Mouse (Mus musculus) splenic B cell, adult 2 months (primary cell): Measurements from ENCODE around the gene Fam120a.

Source experiments
- DNase-seq: peaks from one replicate; pipeline ENCODE4 v3.0.0-alpha.2; 2011; ENCODE audit warnings: low read depth, low spot score
- H3K27me3 ChIP-seq: 2 replicates; pipeline ENCODE4 v1.6.1; 2012; ENCODE audit warnings: mild to moderate bottlenecking, low read length, moderate library complexity, mixed read lengths; ENCODE audit not compliant: control insufficient read depth, poor library complexity, insufficient read depth, severe bottlenecking
- H3K36me3 ChIP-seq: 2 replicates; pipeline ENCODE4 v1.6.1; 2012; ENCODE audit warnings: mild to moderate bottlenecking, low read length, moderate library complexity, mixed read lengths; ENCODE audit not compliant: control insufficient read depth, poor library complexity, insufficient read depth, severe bottlenecking

Fam120a gene

DNA sequence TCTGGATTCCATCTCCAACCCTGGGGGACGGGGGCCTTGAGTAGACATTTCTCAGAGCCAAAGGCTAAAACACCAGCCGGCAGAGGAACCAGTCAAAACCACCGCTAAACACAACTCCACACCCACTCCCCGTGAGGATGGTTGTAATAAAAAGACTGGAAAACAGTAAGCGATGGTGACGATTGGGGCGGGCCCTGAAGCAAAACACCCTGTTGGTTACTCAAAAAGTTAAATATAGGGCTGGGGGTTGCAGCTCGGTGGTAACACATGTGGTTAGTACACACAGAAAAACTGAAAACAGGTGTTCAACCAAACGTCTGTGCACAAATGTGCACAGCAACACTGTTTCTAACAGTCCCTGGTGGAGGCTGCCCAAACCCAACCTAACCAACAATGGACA, 104.3 kb downstream of the Fam120a start:
- no peak for DNase-seq
- Histone ChIP-seq H3K27me3 (no peaks in the 10 kb centered on the region), H3K36me3 (no peaks in the 10 kb centered on the region)

DNA sequence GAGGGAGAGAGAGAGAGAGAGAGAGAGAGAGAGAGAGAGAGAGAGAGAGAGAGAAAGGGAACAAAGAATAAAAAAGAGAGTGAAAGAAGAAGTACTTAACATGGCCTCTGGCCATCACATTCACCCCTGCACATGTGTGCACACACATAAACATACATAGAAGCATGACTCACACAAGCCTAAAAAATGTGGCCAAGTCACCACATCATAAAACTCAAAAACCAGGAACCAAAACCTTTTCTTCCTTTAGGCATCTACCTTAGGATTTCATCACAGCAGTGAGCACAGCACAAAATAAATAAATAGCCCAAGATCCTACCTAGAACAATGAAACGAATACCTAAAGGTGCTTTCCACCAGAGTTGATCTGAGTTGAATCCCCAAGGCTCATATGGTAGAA, 105.9 kb downstream of the Fam120a start:
- Histone ChIP-seq H3K27me3 (no peaks in the 10 kb centered on the region), H3K36me3 (no peaks in the 10 kb centered on the region)
- DNase-seq = no peak

DNA sequence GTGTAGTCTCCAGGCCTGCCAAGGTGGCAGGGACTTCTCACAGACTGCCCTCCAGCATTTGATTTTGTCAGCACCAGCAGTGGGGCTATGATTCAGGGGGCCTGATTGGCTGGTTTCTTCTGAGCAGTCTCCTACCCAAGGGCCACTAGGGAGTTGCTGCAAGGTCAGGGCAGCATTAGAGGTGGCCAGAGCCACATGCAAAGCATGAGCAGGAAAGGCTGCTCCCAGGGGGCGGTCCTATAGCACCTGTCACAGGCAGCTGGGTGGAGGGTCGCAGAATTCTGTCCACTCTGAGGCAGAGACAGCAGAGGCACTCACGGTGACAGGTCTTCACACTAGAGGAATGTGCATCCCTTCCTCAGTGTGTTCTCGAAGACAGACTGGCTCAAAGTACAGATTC, 109.0 kb downstream of the Fam120a start:
- no peak for DNase-seq
- Histone ChIP-seq H3K27me3 (no peaks in the 10 kb centered on the region), H3K36me3 (no peaks in the 10 kb centered on the region)

DNA sequence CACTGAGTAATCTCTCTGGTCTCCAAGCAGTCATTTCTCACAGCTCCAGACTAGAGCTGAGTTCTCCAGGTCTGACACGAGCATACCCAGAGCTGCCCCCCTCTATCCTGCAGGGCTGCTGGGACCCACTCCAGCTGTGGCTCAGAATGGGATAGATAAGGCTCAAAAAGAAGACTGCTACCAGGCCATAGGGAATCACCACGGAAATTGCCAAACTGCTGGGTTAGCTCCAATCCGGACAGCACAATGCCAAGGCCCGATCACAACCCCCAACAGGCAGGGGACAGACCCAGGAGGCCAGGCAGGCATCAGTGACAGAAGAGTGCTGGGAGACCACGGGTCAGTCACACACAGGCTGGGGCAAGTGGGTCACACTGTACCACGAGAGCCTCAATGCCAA, 109.8 kb downstream of the Fam120a start:
- Histone ChIP-seq H3K27me3 (no peaks in the 10 kb centered on the region), H3K36me3 (no peaks in the 10 kb centered on the region)
- no peak for DNase-seq

DNA sequence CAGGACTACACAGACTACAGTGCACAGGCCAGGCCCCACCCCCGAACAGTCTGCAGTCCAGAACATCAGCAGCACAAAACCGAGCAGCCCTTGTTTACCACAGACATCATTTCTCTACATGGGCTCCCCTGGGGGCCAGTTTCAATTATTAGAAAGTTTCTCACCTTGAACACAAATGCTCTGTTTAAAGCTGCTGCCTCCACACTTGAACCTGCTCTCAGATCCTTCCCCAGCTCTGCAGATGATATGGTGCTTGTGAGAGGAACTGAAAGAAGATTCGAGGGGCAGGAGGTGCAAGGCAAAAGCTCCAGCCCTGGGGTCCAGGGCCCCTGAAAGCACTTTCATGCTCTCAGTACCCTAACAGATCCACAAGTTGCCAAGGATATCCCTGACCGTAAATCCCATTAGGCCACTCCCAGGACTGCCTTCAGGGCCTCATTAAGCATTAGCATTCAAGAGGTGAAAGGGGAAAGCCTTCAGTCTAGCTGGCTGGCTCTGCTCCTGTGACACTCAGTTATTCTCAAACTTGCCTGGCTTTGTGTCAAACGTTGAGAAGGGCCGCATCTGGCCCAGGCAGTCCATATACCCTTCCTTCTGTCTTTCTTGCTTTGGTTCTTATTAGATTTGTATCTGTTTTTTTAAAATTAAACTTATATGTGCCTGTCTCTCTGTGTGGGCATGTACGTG, 110.4 kb downstream of the Fam120a start:
- no peaks in the 10 kb centered on the region for H3K27me3 ChIP-seq
- no peaks in the 10 kb centered on the region for H3K36me3 ChIP-seq
- DNase-seq = peak; percentile 65

DNA sequence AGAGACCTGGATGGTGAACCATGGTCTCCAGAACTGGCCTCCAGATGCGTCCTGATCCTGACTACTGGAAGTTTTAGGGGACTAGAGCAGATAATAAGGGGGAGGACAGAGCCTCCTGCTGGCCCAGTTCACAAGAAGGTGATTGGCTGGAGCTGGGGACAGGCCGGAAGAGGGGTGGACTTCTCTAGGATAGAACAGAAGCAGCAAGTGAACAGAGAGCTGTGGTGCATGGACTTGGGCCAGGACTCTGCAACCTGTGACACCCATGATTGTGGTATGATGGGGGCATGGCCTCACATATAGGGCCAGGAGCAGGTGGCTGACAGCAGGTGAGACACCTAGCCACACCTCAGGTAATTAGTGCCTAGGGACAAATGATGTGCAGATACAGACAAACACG, 113.9 kb downstream of the Fam120a start:
- Histone ChIP-seq H3K27me3 (no peaks in the 10 kb centered on the region), H3K36me3 (no peaks in the 10 kb centered on the region)
- no peak for DNase-seq

DNA sequence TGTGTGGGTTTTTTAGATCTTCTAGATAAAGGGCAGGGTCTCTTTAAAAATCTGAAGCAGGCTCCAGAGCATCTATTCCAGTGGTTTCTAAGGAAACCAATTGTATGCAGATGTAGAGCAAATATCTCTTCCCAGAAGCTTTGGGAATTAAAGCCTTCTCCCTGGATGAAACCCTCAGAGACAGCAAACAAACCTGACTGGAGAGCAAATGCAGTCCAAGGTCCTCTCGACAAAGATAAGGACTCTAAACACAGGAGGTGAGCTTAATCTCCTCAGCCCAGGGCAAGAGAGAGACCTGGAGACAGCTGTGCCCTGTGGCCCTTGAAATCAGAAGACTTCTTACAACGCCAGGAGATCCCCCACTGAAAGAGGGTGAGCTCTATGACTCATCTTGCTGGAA, 114.3 kb downstream of the Fam120a start:
- DNase-seq = no peak
- Histone ChIP-seq H3K27me3 (no peaks in the 10 kb centered on the region), H3K36me3 (no peaks in the 10 kb centered on the region)

DNA sequence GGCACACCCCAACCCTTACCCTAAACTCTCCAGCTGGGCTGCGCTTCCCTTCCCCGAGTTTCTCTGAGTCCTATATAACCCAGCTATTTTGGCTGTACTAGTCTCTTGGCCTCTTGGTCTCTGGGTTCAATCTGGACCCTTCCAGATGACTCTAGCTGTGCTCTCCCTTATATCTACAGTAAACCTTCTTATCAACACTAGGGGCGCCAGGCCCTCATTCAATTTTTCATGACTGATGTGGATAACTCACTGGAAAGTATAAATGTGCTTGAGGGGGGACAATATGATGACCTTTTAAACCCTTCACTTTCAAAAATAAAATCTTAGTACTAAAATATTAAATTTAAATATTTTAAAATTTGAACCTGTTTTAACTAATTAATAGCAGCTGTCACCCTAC, 115.0 kb downstream of the Fam120a start:
- peak; percentile 69 for DNase-seq
- Histone ChIP-seq H3K36me3 (no peaks in the 10 kb centered on the region), H3K27me3 (no peaks in the 10 kb centered on the region)

DNA sequence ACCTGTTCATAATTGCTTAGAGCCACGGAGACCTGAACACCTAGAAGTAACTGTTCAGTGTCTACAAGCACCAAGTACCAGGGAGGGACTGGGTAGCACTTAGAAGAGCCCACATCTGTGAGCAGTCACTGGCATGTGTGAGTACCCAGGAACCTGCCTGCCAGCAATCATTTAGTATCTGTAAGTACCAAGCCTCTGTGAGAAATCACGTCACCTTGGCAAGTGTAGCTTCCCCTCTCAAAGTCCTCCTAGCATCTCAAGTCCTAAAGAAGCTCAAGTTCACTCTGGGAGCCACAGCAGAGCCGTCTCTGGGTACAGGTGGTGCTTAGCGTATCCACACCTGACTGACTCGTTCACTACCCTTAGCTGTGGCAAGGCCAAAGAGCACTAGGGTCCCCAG, 116.1 kb downstream of the Fam120a start:
- DNase-seq = no peak
- H3K27me3 ChIP-seq = no peaks in the 10 kb centered on the region
- no peaks in the 10 kb centered on the region for H3K36me3 ChIP-seq

DNA sequence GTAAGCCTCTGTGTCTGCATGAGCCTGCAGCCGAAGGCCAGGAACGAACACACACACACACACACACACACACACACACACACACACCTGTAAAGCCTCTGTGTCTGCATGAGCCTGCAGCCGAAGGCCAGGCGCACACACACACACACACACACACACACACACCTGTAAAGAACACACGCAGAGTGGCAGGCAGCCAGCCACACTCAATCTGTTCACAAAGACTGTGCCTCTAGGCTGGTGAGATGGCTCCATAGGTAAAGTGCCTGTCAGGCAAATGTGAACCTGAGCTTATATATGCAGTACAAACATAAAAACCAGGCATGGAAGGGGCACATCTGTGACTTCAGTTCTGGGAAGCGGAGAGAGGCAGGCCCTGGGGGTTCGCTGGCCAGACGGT, 117.0 kb downstream of the Fam120a start:
- DNase-seq = no peak
- Histone ChIP-seq H3K36me3 (no peaks in the 10 kb centered on the region), H3K27me3 (no peaks in the 10 kb centered on the region)

DNA sequence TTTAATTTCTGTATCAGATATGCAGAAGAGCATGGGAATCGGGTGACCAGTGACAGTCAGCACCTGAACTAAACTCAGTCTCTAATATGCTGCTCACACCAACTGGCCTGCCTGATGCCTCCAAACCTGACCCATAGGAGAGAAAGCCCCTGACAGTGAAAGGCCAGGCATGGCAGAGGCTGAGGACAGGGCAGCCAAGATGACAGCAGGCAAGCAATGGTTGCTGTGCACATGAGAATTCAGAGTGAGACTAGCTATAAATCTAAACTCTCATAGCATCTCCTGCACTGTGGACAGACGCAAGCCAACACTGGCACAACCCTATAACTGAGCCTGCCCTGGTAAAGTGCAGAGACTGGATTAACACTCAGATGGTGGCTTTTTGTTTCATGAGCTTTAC, 117.5 kb downstream of the Fam120a start:
- no peak for DNase-seq
- H3K27me3 ChIP-seq = no peaks in the 10 kb centered on the region
- H3K36me3 ChIP-seq = no peaks in the 10 kb centered on the region

DNA sequence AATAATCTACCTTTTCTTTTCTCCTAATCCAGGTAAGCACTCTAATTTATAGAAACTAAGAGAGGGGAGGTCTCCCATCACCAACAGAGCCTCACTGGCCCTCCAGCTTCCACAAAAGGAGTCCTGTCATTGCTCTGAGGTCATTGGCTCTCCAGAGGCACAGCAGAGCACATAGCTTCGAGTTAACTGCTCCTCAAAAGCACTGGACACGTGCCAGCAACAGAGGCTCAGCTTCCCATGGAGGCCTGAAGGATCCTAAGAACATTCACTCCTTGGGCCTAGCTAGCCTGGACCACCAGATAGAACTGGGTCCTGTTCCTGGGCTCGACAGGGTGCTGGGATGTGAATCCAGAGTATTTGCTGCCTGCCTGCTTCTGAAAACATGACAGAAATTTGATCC, 118.7 kb downstream of the Fam120a start:
- no peaks in the 10 kb centered on the region for H3K36me3 ChIP-seq
- H3K27me3 ChIP-seq = no peaks in the 10 kb centered on the region
- no peak for DNase-seq

DNA sequence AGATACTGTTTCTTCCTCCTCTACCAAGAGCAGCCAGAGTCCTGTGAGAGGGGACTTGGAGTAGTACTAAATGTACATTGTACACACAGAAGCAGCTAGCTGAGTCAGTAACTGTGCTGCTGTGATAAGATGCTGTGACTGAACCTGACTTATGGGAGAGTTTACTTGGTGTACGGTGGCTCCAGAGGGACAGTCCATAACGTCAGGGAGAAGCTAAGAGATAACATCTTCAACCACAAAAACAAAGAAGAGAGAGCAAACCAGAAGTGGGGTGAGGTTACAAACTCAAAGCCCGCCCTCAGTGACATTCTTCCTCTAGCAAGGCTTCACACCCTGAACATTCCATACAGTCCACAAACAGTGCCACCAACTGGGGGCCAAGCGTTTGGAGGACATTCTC, 122.5 kb downstream of the Fam120a start:
- H3K27me3 ChIP-seq = no peaks in the 10 kb centered on the region
- DNase-seq = no peak
- no peaks in the 10 kb centered on the region for H3K36me3 ChIP-seq

DNA sequence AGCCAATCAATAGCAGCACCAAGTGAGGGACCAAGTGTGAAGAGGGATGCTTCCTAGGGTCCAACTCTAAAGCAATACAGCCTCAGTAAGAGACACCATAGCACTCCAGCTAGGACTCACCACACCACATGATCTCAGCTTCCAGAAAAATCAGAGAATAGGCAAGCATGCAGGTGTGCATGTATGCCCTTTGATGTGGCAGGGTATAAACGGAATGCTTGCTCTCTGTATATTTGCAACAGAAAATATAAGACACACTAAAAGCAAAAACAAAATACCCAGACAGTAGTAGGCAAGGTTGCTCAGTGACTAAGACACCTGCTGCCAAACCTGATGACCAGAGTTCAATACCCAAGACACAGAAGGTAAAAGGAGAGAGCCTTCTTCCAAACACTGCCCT, 124.3 kb downstream of the Fam120a start:
- DNase-seq = no peak
- no peaks in the 10 kb centered on the region for H3K36me3 ChIP-seq
- H3K27me3 ChIP-seq = no peaks in the 10 kb centered on the region

DNA sequence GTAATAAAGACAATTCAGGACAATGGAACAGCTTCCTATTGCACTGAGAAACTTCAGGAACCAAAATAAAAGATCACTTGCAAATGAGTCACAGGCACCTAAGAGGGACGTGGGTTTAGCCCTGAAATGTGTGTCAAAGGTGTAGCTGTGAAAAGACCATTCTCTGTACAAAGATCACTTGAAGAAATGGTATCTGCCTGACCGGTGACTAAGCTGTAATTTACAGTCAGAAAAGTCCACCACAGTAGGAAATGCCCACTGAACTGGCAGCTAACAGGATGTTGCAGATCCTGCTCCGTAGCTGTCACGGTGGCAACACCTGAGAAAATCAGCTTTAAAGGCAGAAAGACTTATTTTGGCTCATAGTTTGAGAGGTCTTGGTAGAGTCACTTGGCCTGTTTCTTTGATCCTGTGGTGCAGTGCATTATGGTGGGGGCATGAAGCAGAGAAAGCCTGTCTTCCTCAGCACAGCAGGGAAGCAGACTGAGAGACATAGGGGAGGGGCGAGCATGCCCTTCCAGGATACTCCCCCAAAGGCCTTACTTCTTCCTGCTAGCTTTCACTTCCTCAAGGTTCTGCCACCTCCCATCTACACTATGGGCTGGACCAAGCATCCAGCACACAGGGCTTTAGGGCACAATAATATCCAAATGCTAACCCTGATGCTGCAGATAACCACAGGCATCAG, 125.8 kb downstream of the Fam120a start:
- no peaks in the 10 kb centered on the region for H3K36me3 ChIP-seq
- H3K27me3 ChIP-seq = no peaks in the 10 kb centered on the region
- peak; percentile 69 for DNase-seq

DNA sequence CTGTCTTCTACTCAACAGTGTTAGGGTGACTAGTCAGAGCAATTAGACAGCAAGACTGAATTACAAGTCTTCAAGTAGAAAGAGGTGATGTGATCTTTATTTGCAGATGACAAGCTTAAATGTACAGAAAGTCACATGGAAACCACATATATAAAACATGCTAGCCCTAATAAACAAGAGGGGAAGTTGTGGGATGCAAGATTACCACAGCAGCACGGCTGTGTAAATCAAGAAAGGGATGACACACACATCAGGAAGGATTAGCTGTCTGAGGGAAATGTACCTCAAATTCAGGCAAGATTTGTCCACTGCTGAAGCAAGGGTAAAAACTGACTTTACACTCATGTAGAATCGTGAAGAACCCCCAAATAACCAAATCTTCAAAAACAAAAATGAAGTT, 129.5 kb downstream of the Fam120a start:
- no peak for DNase-seq
- H3K36me3 ChIP-seq = 0 out of 2 replicates have a peak, but pooled peaks cover 2% of the 10 kb centered on the region
- no peaks in the 10 kb centered on the region for H3K27me3 ChIP-seq
